Mouse (Mus musculus) cerebellum, postnatal 10 days (tissue): ENCODE results near the gene Rdm1.
"Not testable (repeated sequence)": the region's sequence is repeated elsewhere in the genome, so short reads cannot be mapped to it uniquely, and the experiment has no call there.

Experiments
- DNase-seq, 2 experiments: peaks; one replicate each; pipeline ENCODE4 v3.0.0; 2021; ENCODE audit warnings: mixed read lengths in 2 of 2

The Rdm1 gene

DNA sequence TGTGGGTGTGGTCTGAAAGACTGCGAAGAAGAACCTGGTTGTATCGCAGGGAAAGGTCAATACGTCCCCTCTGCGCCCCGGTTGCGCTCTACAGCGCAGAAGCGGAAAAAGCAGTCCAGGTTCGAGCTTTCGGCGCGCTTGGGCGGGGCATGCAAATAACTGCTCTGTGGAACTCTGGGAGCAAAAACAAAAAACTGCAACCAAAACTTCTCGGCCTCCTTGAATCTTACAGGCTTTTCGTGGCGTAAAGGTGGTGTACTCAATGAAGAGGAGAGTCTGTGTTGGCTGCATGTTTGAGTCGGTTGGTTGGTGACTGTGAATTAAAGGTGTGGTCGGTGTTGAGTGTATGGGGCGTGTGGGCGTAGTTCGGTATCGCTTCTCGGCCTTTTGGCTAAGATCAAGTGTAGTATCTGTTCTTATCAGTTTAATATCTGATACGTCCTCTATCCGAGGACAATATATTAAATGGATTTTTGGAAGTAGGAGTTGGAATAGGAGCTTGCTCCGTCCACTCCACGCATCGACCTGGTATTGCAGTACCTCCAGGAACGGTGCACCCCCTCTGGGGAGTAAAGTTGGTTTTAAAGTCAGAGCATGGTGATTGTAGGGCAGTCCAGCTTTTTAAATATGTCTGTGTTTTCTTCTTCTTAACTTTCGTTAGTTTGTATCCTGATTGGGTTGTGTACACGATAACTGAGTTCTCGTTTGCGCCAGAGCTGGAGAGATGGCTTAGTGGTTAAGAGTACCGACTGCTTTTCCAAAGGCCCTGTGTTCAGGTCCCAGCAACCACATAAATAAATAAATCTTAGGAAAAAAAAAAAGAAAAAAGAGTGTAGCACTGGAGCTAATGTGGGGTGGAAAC, at the start of gene Rdm1:
Rdm1 (plus strand) TSS at position 201 of the 862 bp plus-strand sequence.
- DNase-seq = peak; percentile 88 to 90

DNA sequence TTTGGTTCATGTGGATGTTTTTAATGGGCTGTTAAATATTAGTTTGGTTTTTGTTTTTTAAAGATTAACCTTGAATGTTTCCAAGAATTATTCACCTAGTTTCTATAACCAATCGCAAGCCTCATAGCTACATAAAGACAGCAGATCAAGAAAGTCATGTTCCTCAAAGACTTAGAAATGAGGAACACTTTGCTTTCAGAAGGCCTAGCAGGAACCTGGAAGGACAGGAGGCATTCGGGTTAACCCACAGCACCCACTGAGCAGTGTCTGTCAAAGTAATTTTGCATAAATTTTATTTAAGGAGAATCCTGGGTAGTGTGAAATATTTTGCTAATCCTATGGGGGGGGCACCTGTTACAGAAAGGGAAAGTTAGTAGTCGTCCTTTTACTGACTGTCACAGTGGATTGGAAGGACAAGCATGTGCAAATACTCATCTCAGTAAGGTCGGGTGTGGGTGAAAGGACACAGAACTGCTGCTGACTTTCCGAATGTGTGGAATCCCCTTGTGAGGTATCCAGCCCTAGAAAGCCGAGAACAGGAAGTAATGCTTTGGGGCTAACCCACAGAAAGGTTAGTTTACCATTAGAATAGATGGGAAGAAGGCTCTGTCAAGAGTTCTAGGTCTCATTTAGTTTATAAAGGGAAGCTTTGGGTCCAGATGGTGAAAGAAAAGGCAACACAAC, 45.8 kb upstream of the Rdm1 start:
- DNase-seq = no peak

DNA sequence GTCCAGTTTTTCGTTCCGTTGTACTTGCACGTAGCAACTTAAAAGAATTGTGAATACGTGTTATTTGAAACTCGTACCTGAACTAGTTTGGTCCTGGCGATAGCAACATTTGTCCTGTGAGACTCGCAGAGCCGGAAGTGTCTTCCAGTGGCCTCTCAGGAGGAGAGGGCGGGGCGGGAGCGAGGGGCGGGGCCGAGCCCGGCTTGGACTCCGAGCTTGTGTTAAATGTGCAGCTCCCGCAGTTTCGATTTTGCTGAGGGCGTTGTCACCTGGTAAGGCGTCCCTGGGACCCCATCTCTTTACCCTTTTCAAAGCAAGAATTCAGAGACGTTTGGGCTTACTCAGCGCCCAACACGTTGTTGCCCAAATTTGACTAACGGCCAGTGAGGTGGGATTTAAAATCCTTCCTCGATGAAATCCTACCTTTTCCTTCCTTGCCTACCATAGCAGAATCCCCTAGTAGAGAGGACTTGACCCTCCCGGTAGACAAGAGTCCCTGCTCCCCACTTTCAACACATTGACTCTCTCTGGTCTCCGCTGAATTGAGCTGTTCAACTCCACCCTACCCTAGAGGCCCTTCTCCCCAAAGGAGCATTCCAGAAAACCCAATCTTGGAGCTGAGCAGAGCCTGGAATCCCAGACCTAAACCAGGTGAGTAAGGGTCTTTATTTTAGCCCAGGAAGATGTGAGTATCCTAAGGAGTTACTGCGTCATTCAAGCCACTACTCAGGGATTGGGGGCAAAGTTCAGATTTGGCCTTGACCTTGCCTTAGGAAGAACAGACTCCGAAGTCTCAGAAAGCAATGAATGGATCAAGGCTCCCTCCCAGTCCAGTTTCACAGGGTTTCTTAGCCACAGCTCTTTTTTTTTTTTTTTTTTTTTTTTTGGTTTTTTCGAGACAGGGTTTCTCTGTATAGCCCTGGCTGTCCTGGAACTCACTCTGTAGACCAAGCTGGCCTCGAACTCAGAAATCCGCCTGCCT, 44.6 kb upstream of the Rdm1 start, which contains the start of gene Tmem106a:
Tmem106a (plus strand) TSS at position 189 of the 982 bp plus-strand sequence.
- peak; percentile 45 to 58 for DNase-seq

DNA sequence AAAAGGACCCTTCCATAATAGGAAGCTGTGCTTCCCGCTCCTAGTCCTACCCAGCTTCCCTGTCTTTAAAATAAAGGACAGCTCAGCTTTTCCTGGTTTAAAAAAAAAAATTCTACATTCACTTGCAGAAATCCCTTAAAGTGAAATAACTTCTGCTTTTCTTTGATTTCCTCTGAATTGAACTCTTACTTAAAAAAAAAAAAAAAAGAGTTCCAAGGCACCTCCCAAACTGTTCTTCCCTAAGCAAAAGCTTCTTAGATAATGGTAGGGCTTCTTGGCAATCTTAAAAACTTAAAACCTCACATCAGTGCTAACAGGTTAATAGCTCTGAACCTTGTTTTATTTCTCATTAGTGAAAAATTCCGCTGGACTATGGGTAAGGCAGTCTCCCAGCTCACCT, 43.8 kb upstream of the Rdm1 start:
- DNase-seq = no peak

DNA sequence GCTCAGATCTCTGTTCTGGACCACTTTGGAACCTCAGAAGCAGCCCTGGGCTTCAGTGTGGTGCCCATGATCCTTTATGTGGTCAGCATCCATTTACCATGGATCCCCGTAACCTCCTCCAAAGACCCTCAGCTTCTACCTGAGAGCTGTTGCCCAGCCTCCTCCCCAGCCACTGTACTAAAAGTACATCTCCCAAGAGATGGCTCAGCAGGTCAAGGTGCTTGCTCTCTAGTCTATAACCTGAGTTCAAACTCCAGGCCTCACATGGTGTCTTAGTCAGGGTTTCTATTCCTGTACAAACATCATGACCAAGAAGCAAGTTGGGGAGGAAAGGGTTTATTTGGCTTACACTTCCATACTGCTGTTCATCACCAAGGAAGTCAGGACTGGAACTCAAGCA, 42.0 kb upstream of the Rdm1 start:
- DNase-seq = not testable (repeated sequence)

DNA sequence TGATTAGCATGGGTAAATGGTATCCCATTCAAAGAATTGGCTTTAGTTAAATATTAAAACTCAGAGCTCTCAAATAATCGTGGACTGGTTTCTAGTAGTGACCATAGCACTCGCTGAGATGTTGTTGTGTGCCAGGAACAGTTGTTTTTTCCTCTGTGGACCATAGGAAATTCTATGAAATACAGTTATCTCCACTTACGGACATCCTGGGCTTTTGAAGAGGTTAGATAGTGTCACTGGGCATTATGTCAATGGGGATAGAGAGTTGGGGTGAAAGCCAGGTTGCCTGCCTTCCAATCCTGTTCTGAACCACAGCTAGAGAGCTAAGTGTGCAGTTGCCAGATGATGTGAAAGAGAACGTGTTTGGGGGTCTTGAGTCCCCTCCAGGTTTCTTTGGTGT, 41.2 kb upstream of the Rdm1 start:
- no peak for DNase-seq

DNA sequence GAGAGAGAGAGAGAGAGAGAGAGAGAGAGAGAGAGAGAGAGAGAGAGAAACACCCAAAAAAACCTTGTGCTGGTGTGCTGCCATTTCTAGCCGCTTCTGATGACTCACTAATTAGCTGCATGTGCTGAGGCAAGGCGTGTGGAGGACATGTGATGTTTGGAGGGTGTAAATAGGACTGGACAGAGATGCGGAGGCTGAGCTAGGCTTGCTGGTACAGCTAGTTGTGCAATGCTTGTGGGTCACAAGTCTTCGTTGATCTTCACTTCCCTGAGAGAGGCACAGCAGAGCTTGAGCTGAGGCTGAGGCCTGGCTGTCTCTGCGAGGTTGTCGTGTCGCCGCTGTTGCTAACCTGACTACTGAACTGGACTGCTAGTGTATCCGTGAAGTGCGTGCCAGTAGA, 39.3 kb upstream of the Rdm1 start:
- DNase-seq = no peak

DNA sequence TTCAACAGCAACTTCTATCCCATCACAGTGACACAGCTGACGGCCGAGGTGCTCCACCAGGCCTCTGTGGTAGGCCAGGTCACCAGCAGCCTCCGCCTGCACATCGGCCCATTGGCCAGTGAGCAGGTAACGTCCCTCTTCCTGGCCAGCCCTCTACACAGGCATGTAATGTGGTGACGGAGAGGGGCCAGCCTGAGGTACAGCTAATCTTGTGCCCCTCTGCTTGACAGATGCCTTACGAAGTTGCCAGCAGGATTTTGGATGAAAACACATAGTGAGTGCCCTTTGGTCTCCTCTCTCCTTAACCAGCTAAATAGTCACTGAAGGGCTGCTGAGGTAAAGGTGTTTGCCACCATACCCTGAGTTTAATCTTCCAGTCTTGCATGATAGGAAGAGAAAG, 38.1 kb upstream of the Rdm1 start:
- no peak for DNase-seq

DNA sequence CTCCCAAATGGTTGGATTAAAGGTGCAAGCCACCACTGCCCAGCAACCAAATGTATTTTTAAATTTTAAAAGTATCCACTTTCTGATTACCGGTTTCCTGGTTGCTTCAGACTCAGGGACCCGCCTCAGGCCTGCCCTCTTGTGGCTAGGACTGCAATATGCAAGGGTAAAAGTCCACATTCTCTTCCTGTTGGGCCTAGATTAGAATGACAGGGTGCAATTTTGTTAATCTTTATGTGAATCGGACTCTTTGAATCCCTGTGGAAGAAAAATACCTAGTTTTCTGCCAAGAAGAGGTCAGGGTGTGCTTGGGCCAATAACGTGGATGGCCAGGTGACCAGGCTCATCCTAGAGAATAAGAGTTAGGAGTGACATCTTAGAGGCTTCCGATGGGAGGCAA, 37.6 kb upstream of the Rdm1 start:
- DNase-seq = peak; percentile 69 to 74

DNA sequence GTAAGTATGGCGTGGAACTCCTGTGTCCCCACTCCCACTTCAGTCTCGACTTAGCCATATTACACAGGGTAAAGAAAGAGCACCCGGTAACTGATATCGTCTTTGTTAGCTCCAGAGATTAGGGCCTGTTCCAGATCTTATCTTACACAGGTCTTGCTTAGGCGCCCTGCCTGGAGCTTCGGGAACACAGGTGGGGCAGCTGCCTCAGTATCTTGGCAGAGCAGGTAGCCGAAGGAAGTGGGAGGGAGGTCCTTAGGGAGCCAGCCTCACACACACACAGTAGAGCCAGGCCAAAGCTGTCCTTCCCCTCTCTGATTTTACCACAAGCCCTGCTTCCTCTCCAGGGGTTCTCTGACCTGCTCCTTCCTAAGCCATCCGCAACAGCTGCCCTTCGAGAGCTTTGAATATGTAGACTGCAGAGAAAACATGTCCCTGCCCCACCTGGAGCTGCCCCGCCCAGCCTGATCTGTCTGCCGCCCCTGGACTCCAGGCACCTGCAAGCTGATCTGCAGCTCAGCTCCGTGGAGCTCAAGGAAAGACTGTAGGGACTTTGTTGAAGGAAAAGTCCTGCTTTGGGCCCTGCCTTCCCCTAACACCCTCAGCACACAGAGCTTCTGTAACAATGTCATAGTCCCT, 36.9 kb upstream of the Rdm1 start:
- no peak for DNase-seq

DNA sequence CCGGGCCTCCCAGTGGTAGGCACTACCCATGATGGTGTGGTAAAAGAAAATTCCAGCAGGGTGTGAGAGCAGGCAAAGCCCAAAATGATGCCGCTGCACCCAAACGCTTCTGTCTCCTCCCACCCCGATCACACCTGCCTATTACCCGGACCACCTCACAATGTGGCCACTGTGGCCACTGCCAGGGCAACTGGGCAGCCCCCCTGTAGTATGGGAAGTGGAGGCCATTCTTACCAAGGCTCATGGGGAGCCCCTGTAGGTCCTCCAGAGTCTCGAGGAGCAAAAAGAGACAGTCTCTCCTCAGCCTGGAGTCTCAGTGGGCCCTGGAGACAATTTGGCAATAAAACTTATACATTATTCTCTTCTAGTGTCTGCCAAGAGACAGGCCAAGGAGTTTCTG, 27.8 kb upstream of the Rdm1 start, which contains the start of gene Gm11634:
Gm11634 (minus strand) TSS at position 101 of the 400 bp plus-strand sequence.
- no peak for DNase-seq

DNA sequence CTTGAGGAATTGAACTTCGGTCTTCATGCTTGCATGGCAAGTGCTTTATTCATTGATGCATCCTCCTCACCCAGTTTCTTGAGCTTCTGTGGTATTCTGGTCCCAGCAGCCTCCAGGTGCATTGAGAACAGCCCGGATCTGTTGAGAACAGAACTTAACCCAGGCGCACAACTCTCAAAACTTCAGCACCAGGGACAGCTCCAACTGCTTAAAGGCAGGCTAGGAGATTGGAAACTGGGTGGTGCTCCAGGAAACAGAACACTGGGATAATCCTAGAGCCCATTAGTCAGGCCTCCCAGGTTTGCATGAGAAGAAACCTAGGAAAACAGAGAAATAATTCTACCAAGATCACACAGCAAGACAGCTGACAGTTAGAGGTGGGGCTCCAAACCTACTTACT, 24.5 kb upstream of the Rdm1 start:
- DNase-seq = no peak

DNA sequence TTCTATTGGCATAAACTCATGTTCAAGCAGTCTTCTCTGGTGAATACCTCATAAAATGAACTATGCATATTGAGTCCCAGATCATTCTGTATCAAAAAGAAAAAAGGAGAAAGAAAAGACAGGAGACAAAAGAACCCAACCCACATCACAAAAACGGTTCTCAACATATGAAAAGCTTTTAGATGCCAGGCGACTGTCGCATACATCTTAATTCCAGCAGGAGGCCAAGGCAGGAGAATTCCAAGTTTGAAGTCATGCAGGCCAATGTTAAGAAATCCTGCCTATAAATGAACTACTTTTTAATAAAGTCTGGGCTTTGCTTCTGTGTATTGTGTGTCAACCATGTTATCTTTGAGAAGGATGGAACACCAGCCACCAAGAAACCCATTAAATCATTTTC, 22.9 kb upstream of the Rdm1 start:
- no peak for DNase-seq

DNA sequence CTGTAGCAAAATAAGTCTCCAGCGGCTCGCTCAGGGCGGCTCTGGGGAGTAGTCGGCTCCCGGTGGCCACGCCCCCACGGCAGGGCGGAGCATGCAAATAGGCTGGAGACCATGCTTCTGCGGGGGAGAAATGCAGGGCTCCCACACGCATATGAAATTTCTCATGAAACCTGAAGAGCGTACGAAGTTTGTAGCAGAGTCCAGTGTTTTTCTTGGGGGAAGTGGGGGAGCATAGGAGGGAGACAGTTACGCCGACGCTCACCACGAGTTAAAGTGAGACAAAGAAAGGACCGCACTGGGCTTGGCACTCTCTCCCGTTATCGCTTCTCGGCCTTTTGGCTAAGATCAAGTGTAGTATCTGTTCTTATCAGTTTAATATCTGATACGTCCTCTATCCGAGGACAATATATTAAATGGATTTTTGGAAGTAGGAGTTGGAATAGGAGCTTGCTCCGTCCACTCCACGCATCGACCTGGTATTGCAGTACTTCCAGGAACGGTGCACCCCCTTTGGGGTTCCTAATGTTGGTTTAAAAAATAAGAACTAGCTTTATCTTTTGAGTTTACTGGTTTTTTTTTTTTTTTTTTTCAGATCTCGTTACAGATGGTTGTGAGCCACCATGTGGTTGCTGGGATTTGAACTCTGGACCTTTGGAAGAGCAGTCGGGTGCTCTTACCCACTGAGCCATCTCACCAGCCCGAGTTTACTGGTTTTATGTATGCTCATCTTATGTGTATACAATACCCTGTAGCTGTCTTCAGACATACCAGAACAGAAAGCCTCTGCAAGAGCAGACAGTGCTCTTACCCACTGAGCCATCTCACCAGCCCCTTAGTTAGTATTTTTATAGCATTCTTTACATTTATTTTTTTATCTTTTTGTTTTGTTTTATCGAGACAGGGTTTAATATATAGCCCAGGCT, 22.2 kb upstream of the Rdm1 start:
- DNase-seq = peak; percentile 80 to 85

DNA sequence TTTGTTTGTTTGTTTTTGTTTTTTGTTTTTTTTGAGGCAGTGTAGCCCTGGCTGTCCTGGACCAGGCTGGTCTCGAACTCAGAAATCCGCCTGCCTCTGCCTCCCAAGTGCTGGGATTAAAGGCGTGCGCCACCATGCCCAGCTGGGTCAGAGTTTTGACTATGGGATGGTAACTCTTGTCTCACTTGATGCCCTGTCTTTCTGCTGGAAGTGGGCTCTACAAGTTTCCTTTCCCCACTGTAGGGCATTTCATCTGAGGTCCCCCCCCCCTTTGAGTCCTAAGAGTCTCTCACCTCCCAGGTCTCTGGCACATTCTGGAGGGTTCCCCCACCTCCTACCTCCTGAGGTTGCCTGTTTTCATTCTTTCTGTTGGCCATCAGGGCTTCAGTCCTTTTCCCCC, 19.9 kb upstream of the Rdm1 start:
- DNase-seq = not testable (repeated sequence)

DNA sequence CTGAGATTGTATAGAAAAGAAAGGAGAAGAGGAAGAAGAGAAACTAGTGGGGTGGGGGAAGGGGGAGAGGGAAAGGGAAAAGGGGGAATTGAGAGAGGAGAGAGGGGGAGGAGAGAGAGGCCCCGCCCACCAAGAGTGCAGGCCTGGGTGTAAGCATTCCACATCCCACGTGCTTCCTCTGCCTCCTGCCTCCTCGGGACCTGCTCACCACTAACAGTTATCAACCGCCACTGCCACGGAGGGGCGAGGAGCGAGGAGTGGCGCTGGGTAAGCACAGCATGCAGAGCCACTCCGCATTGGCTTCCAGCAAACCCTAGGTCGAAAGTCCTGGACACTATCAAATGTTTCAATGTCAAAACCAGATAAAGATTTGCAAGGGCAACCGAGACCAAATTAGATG, 16.6 kb upstream of the Rdm1 start:
- no peak for DNase-seq

DNA sequence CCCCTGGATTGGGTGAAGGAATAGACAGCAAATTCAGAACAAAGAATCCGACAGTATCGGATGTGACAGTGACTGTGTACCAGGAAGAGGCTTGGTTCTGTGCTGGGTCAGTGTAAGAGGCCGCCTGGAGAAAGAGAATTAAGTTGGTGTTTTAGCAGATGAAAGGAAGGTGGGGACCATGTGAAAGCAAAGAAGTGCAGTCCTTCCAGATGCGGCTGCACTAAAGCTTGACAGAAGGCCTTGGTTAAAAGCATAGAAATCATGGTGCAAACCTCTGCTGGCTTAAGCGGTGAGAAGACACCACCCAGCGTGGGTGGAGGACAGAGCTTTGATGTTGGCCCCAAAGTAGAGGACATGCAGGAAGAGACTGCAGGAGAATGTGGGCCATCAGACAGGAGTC, 13.4 kb upstream of the Rdm1 start:
- no peak for DNase-seq

DNA sequence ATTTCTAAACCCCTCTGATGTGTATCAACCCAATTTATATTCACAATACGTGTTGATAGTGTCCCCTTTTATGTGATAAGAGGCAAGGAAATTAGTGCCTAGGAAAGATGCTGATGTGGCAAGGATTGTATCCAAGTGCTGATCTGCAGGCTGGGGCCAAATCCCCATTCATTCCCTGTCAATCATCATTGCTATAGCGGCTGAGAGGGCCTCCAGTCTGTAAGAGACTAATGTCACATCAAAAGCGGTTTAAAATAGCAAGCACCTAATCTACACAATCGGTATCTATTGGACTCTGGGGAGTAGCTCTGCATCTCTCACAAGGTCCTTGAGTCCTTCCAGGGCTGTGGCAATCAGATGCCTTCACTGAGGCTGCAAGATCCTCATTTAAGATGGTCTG, 12.9 kb upstream of the Rdm1 start:
- DNase-seq = no peak

DNA sequence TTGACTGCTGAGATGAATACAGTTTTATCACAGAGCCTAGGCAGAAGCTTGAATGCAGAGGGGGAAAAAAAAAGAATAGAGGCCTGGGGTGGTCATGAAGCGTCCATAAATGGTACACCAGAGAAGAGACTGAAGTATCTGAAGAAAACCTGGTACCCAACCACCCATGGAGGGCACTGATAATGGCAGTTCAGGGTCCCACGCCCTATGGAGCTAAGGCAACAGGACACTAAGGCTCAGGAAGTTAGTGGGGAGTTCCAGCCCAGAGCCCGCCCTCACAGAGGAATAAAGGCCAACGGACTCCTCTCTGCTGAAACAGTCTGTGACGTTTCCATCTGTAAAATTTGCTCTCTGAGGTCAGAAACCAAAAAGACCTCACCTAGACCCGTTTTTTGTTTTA, 11.6 kb upstream of the Rdm1 start:
- no peak for DNase-seq

DNA sequence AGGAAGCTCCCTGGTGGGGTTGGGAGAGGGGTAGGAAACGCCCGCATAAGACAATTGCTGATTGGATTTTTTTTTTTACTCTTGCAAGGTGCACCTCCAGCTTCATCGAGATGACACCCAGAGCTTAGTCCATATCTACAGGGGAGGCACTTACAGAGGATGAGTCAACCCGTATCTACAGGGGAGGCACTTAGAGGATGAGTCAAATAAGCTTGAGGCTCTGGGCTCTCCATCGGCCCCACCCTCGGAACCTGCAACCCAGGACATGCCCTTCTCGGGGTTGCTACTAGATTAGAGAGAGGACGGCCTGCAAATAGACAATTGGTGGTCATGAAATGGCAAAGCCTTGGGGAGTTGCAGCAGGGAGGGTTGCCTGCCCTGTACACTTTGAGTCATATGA, 10.9 kb upstream of the Rdm1 start:
- no peak for DNase-seq
